Mouse (Mus musculus) hindbrain, embryonic 14.5 days (tissue): ENCODE results near the gene Dbndd1. TPM values are rescaled to one million over a fixed set of nuclear protein-coding genes. Genes with fewer than 3 reads are reported as not detected.

Experiments used
- ATAC-seq: fragments of 200-750 bp; cut with Nextera tagmentation; 2 replicates; pipeline ENCODE4 v1.8.0; 2017; ENCODE audit warnings: moderate number of reproducible peaks, mild to moderate bottlenecking, moderate TSS enrichment, moderate library complexity; ENCODE audit not compliant: low FRiP score
- DNase-seq: peaks from one replicate; pipeline ENCODE4 v3.0.0-alpha.2; 2015; ENCODE audit warnings: low spot score
- H3K27ac ChIP-seq: fragments of 300-500 bp; sonication (generic); 2 replicates; pipeline ENCODE4 v1.5.1; 2014; ENCODE audit warnings: mild to moderate bottlenecking, moderate library complexity
- H3K27me3 ChIP-seq: fragments of 300-500 bp; sonication (generic); 2 replicates; pipeline ENCODE4 v1.6.1; 2014; ENCODE audit warnings: mild to moderate bottlenecking, low read length, mixed read lengths; ENCODE audit not compliant: control insufficient read depth, insufficient read depth
- H3K36me3 ChIP-seq: fragments of 300-500 bp; sonication (generic); replicated peaks from 2 replicates; pipeline ENCODE4 v1.6.1; 2014; ENCODE audit not compliant: control insufficient read depth, insufficient read depth
- H3K4me1 ChIP-seq: fragments of 300-500 bp; sonication (generic); replicated peaks from 2 replicates; pipeline ENCODE4 v1.6.1; 2014; ENCODE audit warnings: antibody characterized with exemption, low read length, mixed read lengths; ENCODE audit not compliant: control insufficient read depth, insufficient read depth
- H3K4me2 ChIP-seq: fragments of 300-500 bp; sonication (generic); replicated peaks from 2 replicates; pipeline ENCODE4 v1.6.1; 2014; ENCODE audit warnings: mild to moderate bottlenecking, moderate library complexity
- H3K4me3 ChIP-seq: fragments of 300-500 bp; sonication (generic); replicated peaks from 2 replicates; pipeline ENCODE4 v1.5.1; 2014; ENCODE audit warnings: mild to moderate bottlenecking, low read length
- H3K9ac ChIP-seq: fragments of 300-500 bp; sonication (generic); 2 replicates; pipeline ENCODE4 v1.6.1; 2014
- H3K9me3 ChIP-seq: fragments of 300-500 bp; sonication (generic); 2 replicates; pipeline ENCODE4 v1.6.1; 2016; ENCODE audit warnings: low read length; ENCODE audit not compliant: control insufficient read depth
- WGBS: fragments of 180-500 bp; shearing (Covaris S2); extraction: QIAGEN DNeasy Blood & Tissue Kit; methylation state at CpG from one replicate; pipeline ENCODE4 v1.1.7; 2014; 5-methylcytosine and 5-hydroxymethylcytosine counted together
- polyA plus RNA-seq: library from polyadenylated mRNA; unstranded; fragments of >200 nt; fragmentation: Nextera tagmentation; extraction: Ambion mirVana; gene quantifications from 2 replicates; pipeline ENCODE4 v1.2.1, GENCODE M21; 2014

The Dbndd1 gene
- polyA plus RNA-seq, 1 experiment from 2014 or later = 91.3 TPM

- H3K36me3 ChIP-seq = peaks cover 16% of the 10 kb centered on the region; the same call in 1 of the 2 replicates
- peaks cover 29% of the 10 kb centered on the region for H3K4me1 ChIP-seq
- no peak overlapping the region for H3K9ac ChIP-seq
- no peak for DNase-seq
- no peak for ATAC-seq
- 22% methylated on average over 2 of the region's 2 CpGs for WGBS
- H3K4me2 ChIP-seq = no peak overlapping the region
- H3K9me3 ChIP-seq = no peaks in the 10 kb centered on the region
- no peaks in the 10 kb centered on the region for H3K27me3 ChIP-seq
- H3K4me3 ChIP-seq = no peak overlapping the region
- no peak overlapping the region for H3K27ac ChIP-seq
These were observed 1.3 kb upstream of the Dbndd1 start for GRCm38 (mm10) chr8:123516596-123516995.

- Histone ChIP-seq H3K9ac (peak overlapping the region; percentile 36), H3K27me3 (no peaks in the 10 kb centered on the region), H3K9me3 (no peaks in the 10 kb centered on the region), H3K36me3 (peaks cover 16% of the 10 kb centered on the region; the same call in 1 of the 2 replicates), H3K4me1 (peaks cover 29% of the 10 kb centered on the region), H3K4me2 (peak overlapping the region; percentile 88), H3K27ac (peak overlapping the region; percentile 58), H3K4me3 (peak overlapping the region; percentile 77)
- no peak; the same call in none of the 2 replicates for ATAC-seq
- 0% methylated on average over 11 of the region's 11 CpGs for WGBS
- DNase-seq = no peak
These were observed 256 bp upstream of the Dbndd1 start for GRCm38 (mm10) chr8:123515540-123515897.

GRCm38 (mm10) chr8:123514136-123514535, 1.1 kb downstream of the Dbndd1 start:
- 1% methylated on average over 9 of the region's 9 CpGs for WGBS
- peaks cover 22% of the 10 kb centered on the region for H3K4me1 ChIP-seq
- no peaks in the 10 kb centered on the region for H3K27me3 ChIP-seq
- no peaks in the 10 kb centered on the region for H3K9me3 ChIP-seq
- peak overlapping the region; percentile 95 for H3K9ac ChIP-seq
- peaks cover 28% of the 10 kb centered on the region for H3K36me3 ChIP-seq
- H3K27ac ChIP-seq = peak overlapping the region; percentile 94
- peak overlapping the region; percentile 77 for H3K4me3 ChIP-seq
- peak overlapping the region; percentile 88 for H3K4me2 ChIP-seq
- DNase-seq (no peak), ATAC-seq (no peak)

GRCm38 (mm10) chr8:123510819-123511218, 4.4 kb downstream of the Dbndd1 start:
- peaks cover 16% of the 10 kb centered on the region for H3K4me1 ChIP-seq
- no peak overlapping the region for H3K4me2 ChIP-seq
- ATAC-seq (no peak), DNase-seq (no peak)
- H3K9me3 ChIP-seq = no peaks in the 10 kb centered on the region
- no peak overlapping the region for H3K27ac ChIP-seq
- no peaks in the 10 kb centered on the region for H3K27me3 ChIP-seq
- no peak overlapping the region for H3K4me3 ChIP-seq
- peaks cover 61% of the 10 kb centered on the region for H3K36me3 ChIP-seq
- no peak overlapping the region for H3K9ac ChIP-seq
- WGBS = 81% methylated on average over 5 of the region's 5 CpGs

GRCm38 (mm10) chr8:123507153-123507552, 8.1 kb downstream of the Dbndd1 start:
- Histone ChIP-seq H3K4me3 (no peak overlapping the region), H3K27ac (no peak overlapping the region), H3K4me1 (no peaks in the 10 kb centered on the region), H3K9ac (no peak overlapping the region), H3K9me3 (no peaks in the 10 kb centered on the region), H3K27me3 (no peaks in the 10 kb centered on the region), H3K36me3 (peaks cover 98% of the 10 kb centered on the region), H3K4me2 (no peak overlapping the region)
- ATAC-seq = no peak
- WGBS = 95% methylated on average over 5 of the region's 5 CpGs
- DNase-seq = no peak

GRCm38 (mm10) chr8:123505695-123506094, 9.6 kb downstream of the Dbndd1 start:
- no peak for ATAC-seq
- H3K27me3 ChIP-seq = no peaks in the 10 kb centered on the region
- no peak overlapping the region for H3K27ac ChIP-seq
- no peak for DNase-seq
- H3K9ac ChIP-seq = no peak overlapping the region
- H3K9me3 ChIP-seq = no peaks in the 10 kb centered on the region
- no peaks in the 10 kb centered on the region for H3K4me1 ChIP-seq
- WGBS = 86% methylated on average over 9 of the region's 9 CpGs
- H3K4me3 ChIP-seq = no peak overlapping the region
- peaks cover 100% of the 10 kb centered on the region for H3K36me3 ChIP-seq
- no peak overlapping the region for H3K4me2 ChIP-seq

- no peak overlapping the region for H3K27ac ChIP-seq
- H3K9me3 ChIP-seq = no peaks in the 10 kb centered on the region
- DNase-seq (no peak), ATAC-seq (no peak)
- no peak overlapping the region for H3K4me2 ChIP-seq
- peaks cover 100% of the 10 kb centered on the region for H3K36me3 ChIP-seq
- H3K9ac ChIP-seq = no peak overlapping the region
- no peak overlapping the region for H3K4me3 ChIP-seq
- WGBS = 77% methylated on average over 4 of the region's 4 CpGs
- H3K4me1 ChIP-seq = no peaks in the 10 kb centered on the region
- H3K27me3 ChIP-seq = no peaks in the 10 kb centered on the region
These were observed 10.0 kb downstream of the Dbndd1 start for GRCm38 (mm10) chr8:123505267-123505666.

GRCm38 (mm10) chr8:123504591-123505195, 10.6 kb downstream of the Dbndd1 start:
- H3K9me3 ChIP-seq = no peaks in the 10 kb centered on the region
- no peak overlapping the region for H3K4me3 ChIP-seq
- no peak overlapping the region for H3K9ac ChIP-seq
- ATAC-seq = no peak
- no peak overlapping the region for H3K4me2 ChIP-seq
- no peaks in the 10 kb centered on the region for H3K27me3 ChIP-seq
- no peaks in the 10 kb centered on the region for H3K4me1 ChIP-seq
- no peak overlapping the region for H3K27ac ChIP-seq
- 91% methylated on average over 9 of the region's 9 CpGs for WGBS
- H3K36me3 ChIP-seq = peaks cover 100% of the 10 kb centered on the region
- no peak for DNase-seq

GRCm38 (mm10) chr8:123503801-123504467, 11.3 kb downstream of the Dbndd1 start:
- Histone ChIP-seq H3K9me3 (no peaks in the 10 kb centered on the region), H3K27ac (no peak overlapping the region), H3K4me1 (no peaks in the 10 kb centered on the region), H3K4me2 (no peak overlapping the region), H3K36me3 (peaks cover 100% of the 10 kb centered on the region), H3K9ac (no peak overlapping the region), H3K4me3 (no peak overlapping the region), H3K27me3 (no peaks in the 10 kb centered on the region)
- DNase-seq (no peak), ATAC-seq (no peak)
- WGBS = 98% methylated on average over 6 of the region's 6 CpGs
